ENCODE assay signal across 8 mouse cellular contexts in the genomic region with DNA sequence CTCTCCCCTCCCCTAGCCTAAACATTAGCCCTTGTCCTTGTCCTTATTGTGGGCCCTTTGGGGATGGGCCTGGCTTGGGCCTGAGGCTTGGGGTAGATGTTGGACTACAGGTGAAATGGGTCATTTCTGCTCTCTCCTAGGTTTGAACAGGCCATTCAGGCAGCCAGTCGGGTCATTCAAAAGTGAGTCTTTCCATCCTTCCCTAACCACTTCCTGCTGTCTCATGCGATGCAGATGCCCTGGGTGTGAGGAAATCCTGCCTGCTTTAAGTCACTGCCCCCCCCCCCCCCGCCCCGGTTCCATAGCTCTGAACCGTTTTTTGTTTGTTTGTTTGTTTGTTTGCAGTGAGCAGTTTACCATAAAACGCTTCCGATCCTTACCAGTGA. TPM values are rescaled to one million over a fixed set of nuclear protein-coding genes. Genes with fewer than 3 reads are reported as not detected.
DNase-seq lines count a peak whose midpoint lies in the region; ATAC-seq and TF ChIP-seq lines count a peak whose summit lies in the region.

No protein-coding gene starts in this region.

- no peaks in the 10 kb centered on the region for H3K9me3 ChIP-seq in forebrain, embryonic 10.5 days
- no peaks in the 10 kb centered on the region for H3K9me3 ChIP-seq in forebrain, postnatal 0 days (ENCODE audit: low read length)
- no peaks in the 10 kb centered on the region for H3K9me3 ChIP-seq in liver, embryonic 16.5 days (replicated peaks; ENCODE audit: control insufficient read depth, low read length)

- no peak for DNase-seq in forebrain, embryonic 10.5 days (ENCODE audit: extremely low spot score, low spot score)
- no peak for DNase-seq in forebrain, postnatal 0 days
- peak; percentile 14 for DNase-seq in thymus, adult 2 months
- DNase-seq in thymus, adult 18-20 months, result no peak
- no peak for DNase-seq in gastrocnemius, postnatal 14 days
- no peak for DNase-seq in left cerebral cortex, postnatal 36 days (ENCODE audit: low spot score in 2 of 2)

- no peak for TF ChIP-seq CTCF in forebrain, postnatal 0 days (IDR thresholded peaks at IDR 0.05; ENCODE audit: low read depth)
- TF ChIP-seq CTCF in thymus, adult 2 months (IDR thresholded peaks at IDR 0.05; ENCODE audit: borderline replicate concordance, control insufficient read depth, extremely low read depth, insufficient read depth, low read length, poor library complexity), result no peak

- TF ChIP-seq POLR2A in thymus, adult 2 months (IDR thresholded peaks at IDR 0.05; ENCODE audit: control insufficient read depth, extremely low read depth, insufficient read depth, low read length, poor library complexity), result no peak

- peak overlapping the region; percentile 83 for H3K27ac ChIP-seq in forebrain, embryonic 10.5 days
- no peak overlapping the region for H3K27ac ChIP-seq in forebrain, postnatal 0 days (ENCODE audit: low read depth, low read length)
- peak overlapping the region; percentile 31; the same call in 1 of the 2 replicates for H3K27ac ChIP-seq in thymus, adult 2 months (ENCODE audit: control insufficient read depth, insufficient read depth, low read length)
- H3K27ac ChIP-seq in liver, embryonic 16.5 days (ENCODE audit: low read length), result peak overlapping the region; percentile 97; the same call in 1 of the 2 replicates

- peaks cover 3% of the 10 kb centered on the region for H3K27me3 ChIP-seq in forebrain, embryonic 10.5 days (ENCODE audit: poor library complexity, severe bottlenecking)
- H3K27me3 ChIP-seq in forebrain, postnatal 0 days (ENCODE audit: insufficient read depth, low read length), result no peaks in the 10 kb centered on the region
- no peaks in the 10 kb centered on the region for H3K27me3 ChIP-seq in thymus, adult 2 months (ENCODE audit: control insufficient read depth, insufficient read depth, low read length)
- H3K27me3 ChIP-seq in liver, embryonic 16.5 days (ENCODE audit: control insufficient read depth, insufficient read depth, low read depth, low read length), result no peaks in the 10 kb centered on the region

- intact Hi-C loops in gastrocnemius, postnatal 14 days (cut with DNase I; ENCODE audit: low total_unique reads), result no loop called here
- intact Hi-C loops in left cerebral cortex, postnatal 36 days (cut with DNase I), result no loop called here

- H3K4me1 ChIP-seq in forebrain, embryonic 10.5 days, result peaks cover 58% of the 10 kb centered on the region
- 0 out of 2 replicates have a peak, but pooled peaks cover 15% of the 10 kb centered on the region for H3K4me1 ChIP-seq in forebrain, postnatal 0 days (ENCODE audit: insufficient read depth)
- peaks cover 34% of the 10 kb centered on the region for H3K4me1 ChIP-seq in thymus, adult 2 months (replicated peaks; ENCODE audit: control insufficient read depth, insufficient read depth, low read length)
- H3K4me1 ChIP-seq in liver, embryonic 16.5 days (ENCODE audit: control insufficient read depth, low read depth, low read length), result peaks cover 32% of the 10 kb centered on the region

- 67% methylated on average over 7 of the region's 7 CpGs for WGBS in forebrain, embryonic 10.5 days
- WGBS in forebrain, postnatal 0 days, result 62% methylated on average over 7 of the region's 7 CpGs
- WGBS in thymus, adult 2 months, result 46% methylated on average over 7 of the region's 7 CpGs
- 67% methylated on average over 7 of the region's 7 CpGs for WGBS in liver, embryonic 16.5 days (ENCODE audit: insufficient replicate concordance)

- H3K36me3 ChIP-seq in forebrain, embryonic 10.5 days (replicated peaks), result peaks cover 71% of the 10 kb centered on the region
- peaks cover 19% of the 10 kb centered on the region for H3K36me3 ChIP-seq in forebrain, postnatal 0 days (ENCODE audit: insufficient read depth)
- peaks cover 25% of the 10 kb centered on the region for H3K36me3 ChIP-seq in thymus, adult 2 months (ENCODE audit: control insufficient read depth, insufficient read depth, low read length)
- H3K36me3 ChIP-seq in liver, embryonic 16.5 days (ENCODE audit: control insufficient read depth, insufficient read depth), result peaks cover 66% of the 10 kb centered on the region

- no peak overlapping the region for H3K4me2 ChIP-seq in forebrain, postnatal 0 days (ENCODE audit: low read depth)
- peak overlapping the region; percentile 71 for H3K4me2 ChIP-seq in liver, embryonic 16.5 days (ENCODE audit: low read depth, low read length)

- H3K9ac ChIP-seq in forebrain, postnatal 0 days, result no peak overlapping the region
- no peak overlapping the region for H3K9ac ChIP-seq in liver, embryonic 16.5 days (ENCODE audit: low read depth, low read length)

- no peak for ATAC-seq in forebrain, postnatal 0 days
- ATAC-seq in liver, embryonic 16.5 days (ENCODE audit: low read depth), result no peak
- ATAC-seq in frontal cortex, adult (ENCODE audit: low TSS enrichment), result no peak

- H3K4me3 ChIP-seq in forebrain, embryonic 10.5 days, result peak overlapping the region; percentile 22; the same call in 1 of the 2 replicates
- no peak overlapping the region for H3K4me3 ChIP-seq in forebrain, postnatal 0 days (ENCODE audit: low read depth, low read length)
- H3K4me3 ChIP-seq in thymus, adult 2 months (ENCODE audit: control insufficient read depth, insufficient read depth, low read length), result no peak overlapping the region
- H3K4me3 ChIP-seq in liver, embryonic 16.5 days (ENCODE audit: low read depth, low read length), result no peak overlapping the region; the same call in 1 of the 2 replicates

RNA-seq across cellular contexts. Expression of gene Spef1, which starts 3.9 kb away (rescaled TPM):
- 4.4 and 4.6 TPM in 2 replicates for polyA plus RNA-seq in forebrain, embryonic 10.5 days (2016; fragmentation: Nextera tagmentation; extraction: Ambion mirVana)
- total RNA-seq in forebrain, postnatal 0 days (2014; rRNA removed), result 19.6 and 26.2 TPM in 2 replicates
- polyA plus RNA-seq in forebrain, postnatal 0 days (2015; fragmentation: Nextera tagmentation; extraction: Ambion mirVana), result 7.7 and 9.7 TPM in 2 replicates
- polyA plus RNA-seq in thymus, adult 2 months (2012; rRNA removed), result 8.3 and 8.7 TPM in 2 replicates
- 1.1 and 1.2 TPM in 2 replicates for polyA plus RNA-seq in liver, embryonic 16.5 days (2015; fragmentation: Nextera tagmentation; extraction: Ambion mirVana)
- total RNA-seq in gastrocnemius, postnatal 14 days (2021), result 1 to 10 TPM; 2.5 to 2.9 TPM
- total RNA-seq in left cerebral cortex, postnatal 36 days (2021), result 10 to 100 TPM in 1 of 2 experiments, 1 to 10 TPM in 1; 9.7 to 10.8 TPM

RNA-seq across cellular contexts. Expression of gene Cdc25b, which starts 4.2 kb away (rescaled TPM):
- polyA plus RNA-seq in forebrain, embryonic 10.5 days (2016; fragmentation: Nextera tagmentation; extraction: Ambion mirVana), result 65.9 and 79.3 TPM in 2 replicates
- total RNA-seq in forebrain, postnatal 0 days (2014; rRNA removed), result 10.6 and 11.7 TPM in 2 replicates
- 12.4 and 15.2 TPM in 2 replicates for polyA plus RNA-seq in forebrain, postnatal 0 days (2015; fragmentation: Nextera tagmentation; extraction: Ambion mirVana)
- polyA plus RNA-seq in thymus, adult 2 months (2012; rRNA removed), result 121 and 150 TPM in 2 replicates
- 255 and 284 TPM in 2 replicates for polyA plus RNA-seq in liver, embryonic 16.5 days (2015; fragmentation: Nextera tagmentation; extraction: Ambion mirVana)
- total RNA-seq in gastrocnemius, postnatal 14 days (2021), result 1 to 10 TPM; 4.7 to 5.4 TPM
- total RNA-seq in left cerebral cortex, postnatal 36 days (2021), result 10 to 100 TPM; 13.9 to 22.8 TPM

RNA-seq across cellular contexts. Expression of gene Cenpb, which starts 11.1 kb away (rescaled TPM):
- polyA plus RNA-seq in forebrain, embryonic 10.5 days (2016; fragmentation: Nextera tagmentation; extraction: Ambion mirVana), result 8.9 and 10.0 TPM in 2 replicates
- 113 and 120 TPM in 2 replicates for total RNA-seq in forebrain, postnatal 0 days (2014; rRNA removed)
- 13.0 and 17.9 TPM in 2 replicates for polyA plus RNA-seq in forebrain, postnatal 0 days (2015; fragmentation: Nextera tagmentation; extraction: Ambion mirVana)
- 45.6 and 52.5 TPM in 2 replicates for polyA plus RNA-seq in thymus, adult 2 months (2012; rRNA removed)
- polyA plus RNA-seq in liver, embryonic 16.5 days (2015; fragmentation: Nextera tagmentation; extraction: Ambion mirVana), result 3.0 and 3.2 TPM in 2 replicates
- 10 to 100 TPM; 49.6 to 50.8 TPM for total RNA-seq in gastrocnemius, postnatal 14 days (2021)
- 10 to 100 TPM; 75.1 to 88.0 TPM for total RNA-seq in left cerebral cortex, postnatal 36 days (2021)

RNA-seq across cellular contexts. Expression of gene Ap5s1, which starts 15.9 kb away (rescaled TPM):
- polyA plus RNA-seq in forebrain, embryonic 10.5 days (2016; fragmentation: Nextera tagmentation; extraction: Ambion mirVana), result 23.2 and 26.9 TPM in 2 replicates
- 37.4 and 40.7 TPM in 2 replicates for total RNA-seq in forebrain, postnatal 0 days (2014; rRNA removed)
- polyA plus RNA-seq in forebrain, postnatal 0 days (2015; fragmentation: Nextera tagmentation; extraction: Ambion mirVana), result 36.1 and 36.8 TPM in 2 replicates
- polyA plus RNA-seq in thymus, adult 2 months (2012; rRNA removed), result 45.7 and 52.7 TPM in 2 replicates
- polyA plus RNA-seq in liver, embryonic 16.5 days (2015; fragmentation: Nextera tagmentation; extraction: Ambion mirVana), result 16.4 and 18.4 TPM in 2 replicates
- total RNA-seq in gastrocnemius, postnatal 14 days (2021), result 10 to 100 TPM; 14.9 to 17.4 TPM
- total RNA-seq in left cerebral cortex, postnatal 36 days (2021), result 10 to 100 TPM; 21.3 to 30.7 TPM

RNA-seq across cellular contexts. Expression of gene 1700037H04Rik, which starts 31.1 kb away (rescaled TPM):
- 128 and 129 TPM in 2 replicates for polyA plus RNA-seq in forebrain, embryonic 10.5 days (2016; fragmentation: Nextera tagmentation; extraction: Ambion mirVana)
- 47.2 and 95.0 TPM in 2 replicates for total RNA-seq in forebrain, postnatal 0 days (2014; rRNA removed)
- 94.0 and 96.2 TPM in 2 replicates for polyA plus RNA-seq in forebrain, postnatal 0 days (2015; fragmentation: Nextera tagmentation; extraction: Ambion mirVana)
- 108 and 135 TPM in 2 replicates for polyA plus RNA-seq in thymus, adult 2 months (2012; rRNA removed)
- 129 and 133 TPM in 2 replicates for polyA plus RNA-seq in liver, embryonic 16.5 days (2015; fragmentation: Nextera tagmentation; extraction: Ambion mirVana)
- total RNA-seq in gastrocnemius, postnatal 14 days (2021), result 1 to 10 TPM; 5.8 to 6.2 TPM
- 10 to 100 TPM; 71.1 to 78.3 TPM for total RNA-seq in left cerebral cortex, postnatal 36 days (2021)
